Mouse (Mus musculus) thymus, adult 2 months (tissue): ENCODE measurements around the gene Baz2b.

Experiments
- CTCF ChIP-seq: fragments of 200-500 bp; IDR thresholded peaks from 2 replicates; pipeline ENCODE4 v1.5.1; 2012; ENCODE audit warnings: mild to moderate bottlenecking, control low read depth, low read length, moderate library complexity, borderline replicate concordance; ENCODE audit not compliant: control insufficient read depth, poor library complexity, insufficient read depth; ENCODE audit errors: extremely low read depth
- POLR2A ChIP-seq: fragments of 200-500 bp; IDR thresholded peaks from 2 replicates; pipeline ENCODE4 v1.6.1; 2012; ENCODE audit warnings: mild to moderate bottlenecking, low read length, control low read depth, moderate library complexity; ENCODE audit not compliant: control insufficient read depth, poor library complexity, insufficient read depth; ENCODE audit errors: extremely low read depth

GRCm38 (mm10) chr2:60037011-60037551 is 172.6 kb downstream of the Baz2b start:
- TF ChIP-seq CTCF: no peak
- no peak for TF ChIP-seq POLR2A
